Mouse (Mus musculus) cerebellum, postnatal 36 days (tissue): ENCODE results near the gene Elmo3.

Experiments
- DNase-seq, 2 experiments: peaks; one replicate each; pipeline ENCODE4 v3.0.0; 2021 to 2022; ENCODE audit warnings: mixed read lengths in 2 of 2

Elmo3 gene

GRCm38 (mm10) chr8:105355179-105356024, 50.0 kb downstream of the Elmo3 start:
- DNase-seq = no peak

- DNase-seq = no peak
Observed at GRCm38 (mm10) chr8:105356681-105357080, 51.3 kb downstream of the Elmo3 start.

- DNase-seq = no peak
Observed at GRCm38 (mm10) chr8:105359208-105359607, 53.8 kb downstream of the Elmo3 start.

- no peak for DNase-seq
Observed at GRCm38 (mm10) chr8:105359646-105360045, 54.2 kb downstream of the Elmo3 start.
